Mouse (Mus musculus) testis, adult 2 months (tissue): ENCODE measurements around the gene Bckdha. TPM values are rescaled to one million over a fixed set of nuclear protein-coding genes. Genes with fewer than 3 reads are reported as not detected.

Experiments
- H3K27ac ChIP-seq: fragments of 200-500 bp; 2 replicates; pipeline ENCODE4 v1.5.1; 2012; ENCODE audit warnings: low read depth, low read length; ENCODE audit not compliant: control insufficient read depth, insufficient read depth
- H3K27me3 ChIP-seq: fragments of 200-500 bp; 2 replicates; pipeline ENCODE4 v1.6.1; 2012; ENCODE audit warnings: mild to moderate bottlenecking, low read length, moderate library complexity; ENCODE audit not compliant: control insufficient read depth, insufficient read depth
- H3K36me3 ChIP-seq: fragments of 200-500 bp; 2 replicates; pipeline ENCODE4 v1.6.1; 2012; ENCODE audit warnings: mild to moderate bottlenecking, low read length; ENCODE audit not compliant: control insufficient read depth, insufficient read depth
- H3K4me1 ChIP-seq: fragments of 200-500 bp; 2 replicates; pipeline ENCODE4 v1.6.1; 2012; ENCODE audit warnings: low read length; ENCODE audit not compliant: control insufficient read depth, insufficient read depth
- H3K4me3 ChIP-seq: fragments of 200-500 bp; 2 replicates; pipeline ENCODE4 v1.5.1; 2012; ENCODE audit warnings: low read depth, mild to moderate bottlenecking, low read length, moderate library complexity, mixed read lengths; ENCODE audit not compliant: control insufficient read depth
- CTCF ChIP-seq: fragments of 200-500 bp; IDR thresholded peaks from 2 replicates; pipeline ENCODE4 v1.5.1; 2012; ENCODE audit warnings: low read depth, mild to moderate bottlenecking, inconsistent platforms, low read length, moderate library complexity; ENCODE audit not compliant: control insufficient read depth, insufficient read depth, insufficient replicate concordance
- POLR2A ChIP-seq: fragments of 200-500 bp; IDR thresholded peaks from 2 replicates; pipeline ENCODE4 v1.6.1; 2012; ENCODE audit warnings: low read depth, mild to moderate bottlenecking, inconsistent platforms, low read length, moderate library complexity; ENCODE audit not compliant: control insufficient read depth
- polyA plus RNA-seq: library from polyadenylated mRNA; depleted of rRNA; stranded (reverse); fragments of >200 nt; gene quantifications from 2 replicates; pipeline ENCODE4 v1.2.3, GENCODE M21; 2012

Bckdha gene
- polyA plus RNA-seq, 1 experiment, result 69.0 TPM

- Histone ChIP-seq H3K4me1 (peaks cover 15% of the 10 kb centered on the region), H3K4me3 (peak within 1 kb of the TSS; percentile 59), H3K36me3 (peaks cover 2% of the 10 kb centered on the region), H3K27me3 (no peaks in the 10 kb centered on the region), H3K27ac (peak within 1 kb of the TSS; percentile 52)
- TF ChIP-seq POLR2A (no peak), CTCF (no peak)
These were observed 32.0 kb downstream of the Bckdha start, which contains the start of gene B3gnt8 for GRCm38 (mm10) chr7:25626509-25627430. Gene B3gnt8, plus strand, starts transcription at chr7:25626654.

- no peak overlapping the region for H3K27ac ChIP-seq
- H3K4me1 ChIP-seq, result peaks cover 15% of the 10 kb centered on the region
- H3K4me3 ChIP-seq, result no peak overlapping the region
- H3K27me3 ChIP-seq, result no peaks in the 10 kb centered on the region
- TF ChIP-seq CTCF (peak; percentile 27; the same call in 1 of the 2 replicates), POLR2A (no peak)
- H3K36me3 ChIP-seq, result peaks cover 2% of the 10 kb centered on the region
These were observed 33.1 kb downstream of the Bckdha start for GRCm38 (mm10) chr7:25625594-25626250.

DNA sequence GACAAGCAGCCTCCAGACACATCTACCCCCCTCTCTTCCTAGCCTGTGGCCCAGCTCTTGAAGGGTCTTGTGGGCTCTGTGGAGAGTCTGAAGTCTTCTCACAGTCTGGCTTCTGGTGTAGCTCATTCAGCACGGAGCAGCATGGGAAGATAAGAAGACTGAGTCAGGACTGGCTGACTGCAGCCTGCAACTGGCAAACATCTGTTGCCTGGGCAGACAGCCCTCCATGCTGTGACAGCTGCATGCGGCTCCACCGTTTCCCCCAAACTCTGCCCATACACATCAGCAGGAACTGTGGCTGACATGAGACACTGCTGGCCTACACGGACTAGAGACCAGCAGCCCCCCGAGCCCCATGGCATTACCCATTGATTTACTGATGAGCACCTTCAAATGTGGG, 33.9 kb downstream of the Bckdha start:
- TF ChIP-seq POLR2A (no peak), CTCF (no peak)
- peaks cover 2% of the 10 kb centered on the region for H3K36me3 ChIP-seq

DNA sequence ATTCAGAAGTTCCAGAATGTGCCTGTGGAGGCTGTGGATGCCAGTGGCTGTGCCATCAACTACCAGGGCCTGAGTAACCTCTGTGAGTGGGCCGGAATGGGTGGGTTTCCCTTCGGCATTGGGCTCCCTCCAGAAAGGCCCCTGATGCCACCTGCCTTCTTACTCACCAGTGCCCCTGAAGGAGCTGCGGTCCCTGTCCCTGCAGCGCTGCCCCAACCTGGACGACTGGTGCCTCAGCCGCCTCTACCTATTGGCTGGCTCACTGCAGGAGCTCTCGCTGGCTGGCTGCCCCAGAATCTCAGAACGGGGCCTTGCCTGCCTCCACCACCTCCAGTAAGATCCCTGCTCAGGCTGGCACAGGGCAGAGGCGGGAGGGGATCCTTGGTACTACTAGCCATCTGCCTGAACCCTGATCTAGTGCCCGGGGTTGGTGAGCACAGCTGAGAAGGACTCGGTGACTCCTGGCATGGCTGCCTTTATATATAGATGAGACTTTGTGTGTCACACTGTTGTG, 34.9 kb downstream of the Bckdha start:
- H3K36me3 ChIP-seq, result peaks cover 2% of the 10 kb centered on the region

More for the DNA sequence above, 33.9 kb downstream of the Bckdha start:
- Histone ChIP-seq H3K4me3 (no peak overlapping the region), H3K27me3 (no peaks in the 10 kb centered on the region), H3K4me1 (peaks cover 20% of the 10 kb centered on the region), H3K27ac (no peak overlapping the region)

GRCm38 (mm10) chr7:25620751-25621150, 38.0 kb downstream of the Bckdha start:
- peaks cover 2% of the 10 kb centered on the region for H3K36me3 ChIP-seq
- H3K27ac ChIP-seq, result no peak overlapping the region
- peaks cover 10% of the 10 kb centered on the region for H3K4me1 ChIP-seq
- no peaks in the 10 kb centered on the region for H3K27me3 ChIP-seq
- H3K4me3 ChIP-seq, result no peak overlapping the region; the same call in 1 of the 2 replicates
- TF ChIP-seq CTCF (no peak), POLR2A (no peak)

More for the DNA sequence above, 34.9 kb downstream of the Bckdha start:
- H3K4me1 ChIP-seq, result peaks cover 20% of the 10 kb centered on the region
- no peaks in the 10 kb centered on the region for H3K27me3 ChIP-seq
- TF ChIP-seq POLR2A (no peak), CTCF (no peak)
- no peak overlapping the region for H3K27ac ChIP-seq
- H3K4me3 ChIP-seq, result no peak overlapping the region

- no peaks in the 10 kb centered on the region for H3K27me3 ChIP-seq
- peak overlapping the region; percentile 97 for H3K4me3 ChIP-seq
- no peak overlapping the region for H3K27ac ChIP-seq
- H3K36me3 ChIP-seq, result peaks cover 2% of the 10 kb centered on the region
- TF ChIP-seq POLR2A, result no peak
- no peak for TF ChIP-seq CTCF
- H3K4me1 ChIP-seq, result peaks cover 10% of the 10 kb centered on the region
These were observed 38.7 kb downstream of the Bckdha start for GRCm38 (mm10) chr7:25620101-25620500.

DNA sequence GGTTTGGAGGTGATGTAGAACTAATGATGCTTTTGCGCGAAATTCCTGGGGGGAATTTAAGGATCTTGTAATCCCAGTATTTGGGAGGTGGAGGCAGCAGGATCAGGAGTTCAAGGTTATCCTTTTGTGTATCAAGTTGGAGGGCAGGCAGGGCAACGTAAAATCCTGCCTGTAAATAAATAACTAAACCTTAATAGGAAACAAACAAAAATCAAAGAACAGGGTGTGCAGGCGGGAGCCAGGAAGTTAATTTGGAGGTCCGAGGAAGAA, 39.1 kb downstream of the Bckdha start:
- TF ChIP-seq CTCF (no peak), POLR2A (no peak)
- H3K36me3 ChIP-seq, result peaks cover 1% of the 10 kb centered on the region; the same call in 1 of the 2 replicates
- H3K27ac ChIP-seq, result peak overlapping the region; percentile 87
- peak overlapping the region; percentile 97 for H3K4me3 ChIP-seq
- H3K27me3 ChIP-seq, result no peaks in the 10 kb centered on the region
- H3K4me1 ChIP-seq, result peaks cover 12% of the 10 kb centered on the region
